Mouse (Mus musculus): ENCODE results near the gene Zfp131. TPM values are rescaled to one million over a fixed set of nuclear protein-coding genes. Genes with fewer than 3 reads are reported as not detected.
A peak's percentile ranks its signal among the peaks of the same experiment; 100 is the strongest.

The Zfp131 gene
- polyA plus RNA-seq, 1 experiment = 40.8 TPM

GRCm38 (mm10) chr13:119755681-119756471 is 34.8 kb downstream of the Zfp131 start, which contains the start of gene Nim1k:
Gene Nim1k, minus strand, starts transcription at chr13:119755882.
- no peaks in the 10 kb centered on the region for H3K9me3 ChIP-seq (replicated peaks; ENCODE audit: control insufficient read depth, insufficient read depth, low read length, poor library complexity, severe bottlenecking)
- H3K27ac ChIP-seq (ENCODE audit: insufficient read depth, low read length) = no peak within 1 kb of the TSS
- H3K9ac ChIP-seq (ENCODE audit: low read depth, poor library complexity, severe bottlenecking) = peak within 1 kb of the TSS; percentile 47
- peaks cover under 1% of the 10 kb centered on the region; the same call in 1 of the 2 replicates for H3K36me3 ChIP-seq (ENCODE audit: control insufficient read depth, insufficient read depth, low read length, poor library complexity, severe bottlenecking)
- H3K4me3 ChIP-seq (ENCODE audit: low read depth, low read length) = peak within 1 kb of the TSS; percentile 77
- H3K27me3 ChIP-seq (ENCODE audit: control insufficient read depth, insufficient read depth, low read length, poor library complexity, severe bottlenecking) = no peaks in the 10 kb centered on the region
- no peak for TF ChIP-seq EP300 (IDR thresholded peaks at IDR 0.05; ENCODE audit: insufficient read depth, low read depth, low read length)
- TF ChIP-seq POLR2A (IDR thresholded peaks at IDR 0.05; ENCODE audit: insufficient read depth, low read length) = no peak
- no peak for TF ChIP-seq CTCF (IDR thresholded peaks at IDR 0.05; ENCODE audit: low read depth, low read length)
- H3K4me1 ChIP-seq (ENCODE audit: control insufficient read depth, insufficient read depth, low read length) = no peaks in the 10 kb centered on the region

- H3K27me3 ChIP-seq (ENCODE audit: control insufficient read depth, insufficient read depth, low read length, poor library complexity, severe bottlenecking) = no peaks in the 10 kb centered on the region
- peak overlapping the region; percentile 77 for H3K4me3 ChIP-seq (ENCODE audit: low read depth, low read length)
- no peak overlapping the region for H3K27ac ChIP-seq (ENCODE audit: insufficient read depth, low read length)
- no peak for TF ChIP-seq POLR2A (IDR thresholded peaks at IDR 0.05; ENCODE audit: insufficient read depth, low read length)
- no peak for TF ChIP-seq CTCF (IDR thresholded peaks at IDR 0.05; ENCODE audit: low read depth, low read length)
- no peak for TF ChIP-seq EP300 (IDR thresholded peaks at IDR 0.05; ENCODE audit: insufficient read depth, low read depth, low read length)
- H3K9ac ChIP-seq (ENCODE audit: low read depth, poor library complexity, severe bottlenecking) = peak overlapping the region; percentile 47
- no peaks in the 10 kb centered on the region for H3K36me3 ChIP-seq (ENCODE audit: control insufficient read depth, insufficient read depth, low read length, poor library complexity, severe bottlenecking)
- H3K4me1 ChIP-seq (ENCODE audit: control insufficient read depth, insufficient read depth, low read length) = no peaks in the 10 kb centered on the region
- H3K9me3 ChIP-seq (replicated peaks; ENCODE audit: control insufficient read depth, insufficient read depth, low read length, poor library complexity, severe bottlenecking) = no peaks in the 10 kb centered on the region
Measured at GRCm38 (mm10) chr13:119755141-119755547, 35.5 kb downstream of the Zfp131 start.

GRCm38 (mm10) chr13:119754635-119755020 is 36.1 kb downstream of the Zfp131 start:
- no peak overlapping the region for H3K9ac ChIP-seq (ENCODE audit: low read depth, poor library complexity, severe bottlenecking)

GRCm38 (mm10) chr13:119753859-119754634 is 36.6 kb downstream of the Zfp131 start:
- no peaks in the 10 kb centered on the region for H3K36me3 ChIP-seq (ENCODE audit: control insufficient read depth, insufficient read depth, low read length, poor library complexity, severe bottlenecking)
- H3K27me3 ChIP-seq (ENCODE audit: control insufficient read depth, insufficient read depth, low read length, poor library complexity, severe bottlenecking) = no peaks in the 10 kb centered on the region
- no peak overlapping the region for H3K4me3 ChIP-seq (ENCODE audit: low read depth, low read length)
- no peak overlapping the region for H3K9ac ChIP-seq (ENCODE audit: low read depth, poor library complexity, severe bottlenecking)
- no peak overlapping the region for H3K27ac ChIP-seq (ENCODE audit: insufficient read depth, low read length)
- no peaks in the 10 kb centered on the region for H3K4me1 ChIP-seq (ENCODE audit: control insufficient read depth, insufficient read depth, low read length)
- no peaks in the 10 kb centered on the region for H3K9me3 ChIP-seq (replicated peaks; ENCODE audit: control insufficient read depth, insufficient read depth, low read length, poor library complexity, severe bottlenecking)
- TF ChIP-seq CTCF (IDR thresholded peaks at IDR 0.05; ENCODE audit: low read depth, low read length) = no peak

More at GRCm38 (mm10) chr13:119754635-119755020, 36.1 kb downstream of the Zfp131 start:
- Histone ChIP-seq H3K36me3 (ENCODE audit: control insufficient read depth, insufficient read depth, low read length, poor library complexity, severe bottlenecking) (no peaks in the 10 kb centered on the region), H3K27ac (ENCODE audit: insufficient read depth, low read length) (no peak overlapping the region), H3K4me3 (ENCODE audit: low read depth, low read length) (no peak overlapping the region), H3K9me3 (replicated peaks; ENCODE audit: control insufficient read depth, insufficient read depth, low read length, poor library complexity, severe bottlenecking) (no peaks in the 10 kb centered on the region), H3K27me3 (ENCODE audit: control insufficient read depth, insufficient read depth, low read length, poor library complexity, severe bottlenecking) (no peaks in the 10 kb centered on the region), H3K4me1 (ENCODE audit: control insufficient read depth, insufficient read depth, low read length) (no peaks in the 10 kb centered on the region)
- no peak for TF ChIP-seq POLR2A (IDR thresholded peaks at IDR 0.05; ENCODE audit: insufficient read depth, low read length)
- no peak for TF ChIP-seq EP300 (IDR thresholded peaks at IDR 0.05; ENCODE audit: insufficient read depth, low read depth, low read length)
- TF ChIP-seq CTCF (IDR thresholded peaks at IDR 0.05; ENCODE audit: low read depth, low read length) = no peak

GRCm38 (mm10) chr13:119746930-119747329 is 43.8 kb downstream of the Zfp131 start:
- no peak overlapping the region for H3K4me3 ChIP-seq (ENCODE audit: low read depth, low read length)
- H3K9ac ChIP-seq (ENCODE audit: low read depth, poor library complexity, severe bottlenecking) = no peak overlapping the region
- H3K9me3 ChIP-seq (replicated peaks; ENCODE audit: control insufficient read depth, insufficient read depth, low read length, poor library complexity, severe bottlenecking) = no peaks in the 10 kb centered on the region
- no peak overlapping the region for H3K27ac ChIP-seq (ENCODE audit: insufficient read depth, low read length)
- H3K36me3 ChIP-seq (ENCODE audit: control insufficient read depth, insufficient read depth, low read length, poor library complexity, severe bottlenecking) = no peaks in the 10 kb centered on the region
- TF ChIP-seq EP300 (IDR thresholded peaks at IDR 0.05; ENCODE audit: insufficient read depth, low read depth, low read length) (no peak), CTCF (IDR thresholded peaks at IDR 0.05; ENCODE audit: low read depth, low read length) (no peak), POLR2A (IDR thresholded peaks at IDR 0.05; ENCODE audit: insufficient read depth, low read length) (no peak)
- H3K4me1 ChIP-seq (ENCODE audit: control insufficient read depth, insufficient read depth, low read length) = no peaks in the 10 kb centered on the region
- no peaks in the 10 kb centered on the region for H3K27me3 ChIP-seq (ENCODE audit: control insufficient read depth, insufficient read depth, low read length, poor library complexity, severe bottlenecking)

GRCm38 (mm10) chr13:119743470-119743869 is 47.2 kb downstream of the Zfp131 start:
- Histone ChIP-seq H3K4me1 (ENCODE audit: control insufficient read depth, insufficient read depth, low read length) (no peaks in the 10 kb centered on the region), H3K27ac (ENCODE audit: insufficient read depth, low read length) (no peak overlapping the region), H3K27me3 (ENCODE audit: control insufficient read depth, insufficient read depth, low read length, poor library complexity, severe bottlenecking) (no peaks in the 10 kb centered on the region), H3K36me3 (ENCODE audit: control insufficient read depth, insufficient read depth, low read length, poor library complexity, severe bottlenecking) (no peaks in the 10 kb centered on the region), H3K4me3 (ENCODE audit: low read depth, low read length) (no peak overlapping the region), H3K9me3 (replicated peaks; ENCODE audit: control insufficient read depth, insufficient read depth, low read length, poor library complexity, severe bottlenecking) (no peaks in the 10 kb centered on the region), H3K9ac (ENCODE audit: low read depth, poor library complexity, severe bottlenecking) (no peak overlapping the region)
- TF ChIP-seq EP300 (IDR thresholded peaks at IDR 0.05; ENCODE audit: insufficient read depth, low read depth, low read length) (no peak), CTCF (IDR thresholded peaks at IDR 0.05; ENCODE audit: low read depth, low read length) (no peak), POLR2A (IDR thresholded peaks at IDR 0.05; ENCODE audit: insufficient read depth, low read length) (no peak)

All from ES-Bruce4 (cell line).